Mouse (Mus musculus) large intestine, adult 2 months (tissue): Measurements from ENCODE around the gene Clip1. TPM values are rescaled to one million over a fixed set of nuclear protein-coding genes. Genes with fewer than 3 reads are reported as not detected.

ENCODE experiments used
- DNase-seq: peaks from one replicate; pipeline ENCODE4 v3.0.0-alpha.2; 2012; ENCODE audit warnings: low read depth, low spot score
- WGBS: fragments of 180-500 bp; shearing (Covaris S2); methylation state at CpG from one replicate; pipeline ENCODE4 v1.1.7; 2018; 5-methylcytosine and 5-hydroxymethylcytosine counted together
- polyA plus RNA-seq: library from polyadenylated mRNA; depleted of rRNA; stranded (reverse); fragments of >200 nt; gene quantifications from 2 replicates; pipeline ENCODE4 v1.2.3, GENCODE M21; 2012

The Clip1 gene
- polyA plus RNA-seq, 1 experiment, result 9.2 TPM

- DNase-seq, result no peak
- 41% methylated on average over 3 of the region's 3 CpGs for WGBS
Measured at GRCm38 (mm10) chr5:123675221-123675620, 9.2 kb downstream of the Clip1 start.

DNA sequence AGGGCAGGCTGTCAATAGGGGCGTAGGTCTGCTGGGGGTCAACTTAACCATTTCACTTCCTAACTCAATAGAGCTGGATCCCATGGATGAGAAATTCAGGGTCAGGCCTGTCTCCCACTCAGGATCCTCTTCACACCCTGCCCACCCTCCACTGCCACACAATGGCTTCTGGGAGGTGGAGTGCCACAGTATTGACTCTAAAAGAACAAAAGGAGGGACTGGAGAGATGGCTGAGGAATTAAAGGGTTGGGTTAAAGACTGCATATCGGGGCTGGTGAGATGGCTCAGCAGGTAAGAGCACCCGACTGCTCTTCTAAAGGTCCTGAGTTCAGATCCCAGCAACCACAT is 13.0 kb downstream of the Clip1 start:
- no peak for DNase-seq
- WGBS, result 88% methylated on average over 3 of the region's 3 CpGs

DNA sequence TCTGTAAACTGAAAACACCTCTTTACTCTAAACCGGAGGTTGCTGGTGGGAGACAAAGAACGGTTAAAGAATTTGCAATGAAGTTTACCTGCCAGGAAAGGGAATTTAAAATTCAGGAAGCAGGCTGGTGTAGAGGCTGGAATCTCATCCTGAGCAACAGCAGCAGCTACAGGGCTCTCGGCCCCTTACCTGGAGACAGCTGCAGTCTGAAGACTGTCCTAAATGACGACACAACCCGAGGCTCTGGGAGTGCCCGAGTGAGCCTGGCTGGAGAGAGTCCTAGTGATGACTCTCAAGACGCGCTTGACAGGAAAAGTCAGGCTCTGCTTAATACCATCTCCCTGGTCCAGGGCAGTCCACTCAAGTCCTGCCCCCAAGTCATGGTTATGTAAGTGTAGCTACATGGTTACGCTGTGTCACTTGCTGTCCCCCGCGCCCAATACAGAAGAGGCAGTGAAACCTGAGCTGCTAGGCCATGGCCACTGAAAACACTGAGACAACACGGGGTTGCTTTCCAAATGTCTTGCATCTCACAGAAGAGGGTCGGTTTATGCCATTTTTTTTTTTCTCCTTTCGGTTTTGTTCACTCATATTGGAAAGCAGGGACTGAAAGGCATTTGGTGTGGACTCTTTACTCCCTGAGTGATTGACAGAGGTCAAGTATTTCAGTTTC is 13.5 kb downstream of the Clip1 start:
- no peak for DNase-seq
- WGBS, result 41% methylated on average over 14 of the region's 14 CpGs

DNA sequence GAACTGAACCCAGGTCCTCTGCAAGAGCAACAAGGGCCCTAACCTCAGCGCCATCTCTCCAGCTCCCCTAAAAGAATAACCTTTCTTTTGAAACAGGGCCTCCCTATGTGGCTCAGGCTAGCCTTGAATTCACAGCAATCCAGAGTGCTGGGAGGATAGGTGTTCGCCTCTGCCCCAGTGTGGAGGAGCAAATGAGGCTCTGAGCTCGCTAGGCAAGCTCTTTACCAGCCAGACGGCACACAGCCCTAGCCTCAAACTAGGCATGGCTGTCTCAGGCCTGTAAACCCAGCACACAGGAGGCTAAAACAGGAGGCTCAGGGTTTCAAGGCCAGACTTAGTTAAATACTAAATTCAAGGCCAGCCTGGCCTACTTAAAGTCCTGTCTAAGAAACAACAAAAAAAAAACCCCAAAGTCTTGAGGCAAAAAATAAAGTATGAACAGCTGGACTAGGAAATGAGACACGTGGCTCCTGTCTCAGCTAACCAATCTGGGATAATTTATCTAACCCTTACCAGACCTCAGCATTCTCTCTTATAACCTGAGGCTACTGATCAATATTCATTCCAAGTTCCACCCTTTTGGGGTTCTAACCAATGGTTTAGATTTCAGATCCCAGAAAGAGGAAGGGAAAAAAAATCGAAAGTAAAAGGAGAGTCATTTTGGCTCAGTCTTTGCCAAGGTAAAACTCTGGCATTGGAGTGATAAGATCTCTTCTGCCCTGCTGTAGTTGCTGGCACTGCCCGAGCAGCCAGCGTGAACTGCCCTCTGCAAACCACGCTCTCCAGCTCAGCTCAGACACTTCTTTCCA is 14.2 kb downstream of the Clip1 start:
- 52% methylated on average over 9 of the region's 9 CpGs for WGBS
- DNase-seq, result no peak

GRCm38 (mm10) chr5:123667915-123668314 is 16.5 kb downstream of the Clip1 start:
- DNase-seq, result no peak
- 79% methylated on average over 12 of the region's 12 CpGs for WGBS

GRCm38 (mm10) chr5:123665956-123666355 is 18.5 kb downstream of the Clip1 start:
- no peak for DNase-seq
- 74% methylated on average over 7 of the region's 7 CpGs for WGBS

GRCm38 (mm10) chr5:123664329-123664728 is 20.1 kb downstream of the Clip1 start:
- 71% methylated on average over 7 of the region's 7 CpGs for WGBS

GRCm38 (mm10) chr5:123662059-123662458 is 22.4 kb downstream of the Clip1 start:
- WGBS, result 35% methylated on average over 9 of the region's 9 CpGs
- no peak for DNase-seq

More at GRCm38 (mm10) chr5:123664329-123664728, 20.1 kb downstream of the Clip1 start:
- no peak for DNase-seq

- no peak for DNase-seq
- WGBS, result 68% methylated on average over 3 of the region's 3 CpGs
Measured at GRCm38 (mm10) chr5:123661602-123662001, 22.8 kb downstream of the Clip1 start.

GRCm38 (mm10) chr5:123657651-123658050 is 26.8 kb downstream of the Clip1 start:
- 57% methylated on average over 7 of the region's 7 CpGs for WGBS
- DNase-seq, result no peak

GRCm38 (mm10) chr5:123654937-123655336 is 29.5 kb downstream of the Clip1 start:
- 75% methylated on average over 5 of the region's 5 CpGs for WGBS
- no peak for DNase-seq

DNA sequence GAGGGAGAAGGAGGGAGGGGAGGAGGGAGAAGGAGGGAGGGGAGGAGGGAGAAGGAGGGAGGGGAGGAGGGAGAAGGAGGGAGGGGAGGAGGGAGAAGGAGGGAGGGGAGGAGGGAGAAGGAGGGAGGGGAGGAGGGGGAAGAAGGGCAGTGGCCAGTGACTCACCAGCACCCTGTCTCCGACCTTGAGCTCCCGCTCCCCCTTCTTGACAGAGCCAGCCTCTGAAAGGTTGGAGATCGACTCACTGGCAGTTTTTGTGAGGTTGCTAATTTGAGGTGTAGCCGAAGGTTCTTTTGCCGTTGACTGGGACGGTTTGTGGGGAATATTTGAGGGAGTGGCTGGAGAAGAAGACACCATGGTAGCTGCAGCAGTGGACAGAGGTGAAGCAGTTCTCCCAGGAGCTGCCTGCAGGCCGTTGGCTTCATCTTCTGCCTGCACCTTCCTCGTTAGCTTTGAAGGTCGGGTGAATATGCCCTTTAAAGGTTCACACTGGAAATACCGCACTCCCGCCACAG is 31.1 kb downstream of the Clip1 start:
- 79% methylated on average over 11 of the region's 11 CpGs for WGBS
- DNase-seq, result no peak

GRCm38 (mm10) chr5:123650825-123651224 is 33.6 kb downstream of the Clip1 start:
- 28% methylated on average over 2 of the region's 2 CpGs for WGBS
- no peak for DNase-seq

- no peak for DNase-seq
- 95% methylated on average over 17 of the region's 17 CpGs for WGBS
Measured at GRCm38 (mm10) chr5:123642401-123642800, 42.0 kb downstream of the Clip1 start.

- WGBS, result 81% methylated on average over 7 of the region's 7 CpGs
Measured at GRCm38 (mm10) chr5:123641259-123641900, 43.0 kb downstream of the Clip1 start.

DNA sequence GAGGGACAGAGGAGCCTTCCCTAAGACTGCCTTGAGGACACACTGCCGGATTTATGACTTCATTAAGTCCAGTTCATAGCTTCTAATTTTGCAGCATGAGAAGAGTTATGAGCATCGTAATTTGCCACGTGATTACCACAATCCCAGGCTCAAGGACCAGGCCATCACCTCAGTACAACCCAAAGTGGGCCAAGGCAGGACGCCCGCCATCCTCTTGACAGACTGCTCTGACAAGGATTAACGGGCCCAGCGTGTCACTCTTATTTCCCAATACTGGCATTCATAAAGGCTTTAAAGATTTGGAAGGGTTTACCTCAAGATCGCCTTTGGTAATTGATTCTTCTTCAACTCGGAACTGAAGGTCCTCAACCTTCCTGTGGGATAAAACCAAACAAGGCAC is 44.2 kb downstream of the Clip1 start:
- WGBS, result 83% methylated on average over 9 of the region's 9 CpGs
- no peak for DNase-seq

More at GRCm38 (mm10) chr5:123641259-123641900, 43.0 kb downstream of the Clip1 start:
- no peak for DNase-seq

DNA sequence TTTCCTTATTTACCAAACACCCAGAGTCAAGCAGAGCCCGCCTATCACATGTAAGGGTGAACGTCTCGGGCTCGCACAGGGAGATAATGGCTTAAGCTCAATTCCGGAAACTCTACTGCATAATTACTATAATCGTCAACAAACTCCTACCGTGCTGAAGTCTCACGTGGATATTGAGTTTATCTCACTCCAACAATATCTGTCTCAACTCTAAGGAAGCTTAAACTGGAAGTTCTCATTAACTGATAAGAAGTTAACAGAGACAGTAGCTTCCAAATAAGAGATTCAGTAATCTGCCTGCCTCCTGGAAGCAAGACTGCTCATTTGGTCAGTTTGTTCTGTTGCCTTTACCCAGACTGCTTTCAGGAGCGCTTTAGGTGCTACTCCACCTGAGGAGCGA is 53.2 kb downstream of the Clip1 start:
- WGBS, result 95% methylated on average over 10 of the region's 10 CpGs

GRCm38 (mm10) chr5:123626631-123627030 is 57.8 kb downstream of the Clip1 start:
- WGBS, result 15% methylated on average over 8 of the region's 8 CpGs
- no peak for DNase-seq

More for the DNA sequence above, 53.2 kb downstream of the Clip1 start:
- no peak for DNase-seq

GRCm38 (mm10) chr5:123622421-123622820 is 62.0 kb downstream of the Clip1 start:
- DNase-seq, result no peak
- WGBS, result 85% methylated on average over 13 of the region's 13 CpGs

GRCm38 (mm10) chr5:123618558-123618957 is 65.9 kb downstream of the Clip1 start:
- WGBS, result 78% methylated on average over 2 of the region's 2 CpGs
- DNase-seq, result no peak
